Mouse (Mus musculus) urinary bladder, postnatal 10 days (tissue): ENCODE data around the gene Neurl1b.

Source experiments
- DNase-seq: peaks from one replicate; pipeline ENCODE4 v3.0.0; 2022; ENCODE audit warnings: low spot score

Gene Neurl1b

GRCm38 (mm10) chr17:26452371-26452972 lies 37.8 kb downstream of the Neurl1b start:
- DNase-seq = no peak

- DNase-seq = no peak
Observed at GRCm38 (mm10) chr17:26457506-26457905, 42.9 kb downstream of the Neurl1b start.

DNA sequence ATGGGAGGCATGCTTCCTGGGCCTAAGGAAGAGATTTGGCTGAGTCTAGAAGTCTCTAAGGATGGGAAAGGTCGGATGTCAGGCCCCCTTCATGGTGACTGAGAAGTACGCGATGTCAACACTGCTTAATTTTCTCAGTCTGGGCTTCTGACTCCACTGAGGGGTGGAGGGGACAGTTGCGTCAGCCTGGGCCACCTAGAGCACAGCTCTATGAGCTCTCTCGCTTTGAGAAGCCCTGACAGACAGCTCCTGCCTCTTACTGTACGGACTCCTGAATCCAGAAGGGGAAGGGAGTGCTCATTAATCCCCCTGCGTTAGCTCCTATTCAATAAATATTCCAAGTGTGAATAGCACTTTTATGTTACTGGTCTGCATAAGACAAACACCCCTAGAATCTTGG lies 43.4 kb downstream of the Neurl1b start:
- DNase-seq = no peak

DNA sequence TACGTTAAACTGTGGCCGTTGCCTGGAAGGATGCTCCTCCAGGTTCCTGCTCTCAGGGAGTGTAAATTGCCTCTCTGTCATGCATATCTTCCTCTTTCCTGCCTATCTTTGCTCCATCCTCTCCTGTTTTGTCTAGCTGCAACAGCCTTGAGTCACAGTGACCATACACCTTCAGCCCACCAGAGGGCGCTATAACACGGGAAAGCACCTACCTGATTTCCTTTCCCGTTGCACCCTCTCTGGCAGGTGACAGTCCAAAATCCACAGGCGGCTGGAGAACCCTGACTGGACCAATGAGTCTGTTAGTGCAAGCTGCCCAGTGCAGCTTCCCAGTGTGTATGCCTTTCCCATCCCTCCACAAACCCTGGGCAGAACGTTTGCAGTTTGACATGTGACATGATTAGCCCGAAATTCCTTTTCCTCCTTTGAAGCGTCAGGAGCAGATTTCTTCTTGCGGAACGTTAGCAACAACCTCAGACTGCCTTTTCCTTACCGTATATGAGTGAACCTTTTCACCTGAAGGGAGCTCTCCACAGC lies 48.1 kb downstream of the Neurl1b start:
- DNase-seq = no peak

DNA sequence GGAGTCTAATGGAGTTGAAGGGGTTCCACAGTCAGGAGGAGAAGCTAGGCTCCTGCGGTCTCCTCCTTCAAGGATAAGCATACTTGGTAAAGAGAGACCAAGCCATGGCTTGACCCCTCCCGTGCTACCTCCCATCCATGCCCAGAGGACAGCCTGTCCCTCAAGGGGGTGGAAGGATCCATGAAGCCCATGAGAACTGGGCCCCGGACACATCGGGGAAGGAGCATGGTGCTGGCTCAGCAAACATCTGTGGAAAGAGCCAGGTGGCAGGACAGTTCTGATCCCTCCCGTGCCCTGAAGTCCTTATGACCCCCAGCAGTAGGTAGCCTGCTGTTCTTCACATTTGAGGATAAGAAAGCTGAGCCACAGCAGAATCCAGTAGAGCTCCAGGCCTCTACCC lies 48.8 kb downstream of the Neurl1b start:
- DNase-seq = no peak

DNA sequence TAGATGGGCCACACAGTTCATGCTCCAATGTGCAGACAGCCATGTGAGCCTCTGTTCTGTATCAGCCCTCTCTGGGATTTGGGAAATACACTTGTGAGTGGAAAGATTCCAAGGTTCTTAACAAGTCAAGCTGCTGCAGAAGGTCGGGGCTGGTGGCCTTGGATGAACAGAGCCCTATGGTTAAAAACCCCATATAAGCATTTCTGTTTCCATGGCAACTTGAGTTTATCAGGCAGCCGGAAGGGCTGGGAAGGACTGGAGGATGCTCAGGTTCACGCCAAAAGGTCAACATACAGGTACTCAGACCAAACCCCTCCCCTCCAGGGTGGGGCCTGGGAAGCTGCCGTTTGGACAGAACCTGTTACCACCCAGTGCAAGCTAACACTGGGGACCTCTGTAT lies 49.4 kb downstream of the Neurl1b start:
- DNase-seq = no peak

DNA sequence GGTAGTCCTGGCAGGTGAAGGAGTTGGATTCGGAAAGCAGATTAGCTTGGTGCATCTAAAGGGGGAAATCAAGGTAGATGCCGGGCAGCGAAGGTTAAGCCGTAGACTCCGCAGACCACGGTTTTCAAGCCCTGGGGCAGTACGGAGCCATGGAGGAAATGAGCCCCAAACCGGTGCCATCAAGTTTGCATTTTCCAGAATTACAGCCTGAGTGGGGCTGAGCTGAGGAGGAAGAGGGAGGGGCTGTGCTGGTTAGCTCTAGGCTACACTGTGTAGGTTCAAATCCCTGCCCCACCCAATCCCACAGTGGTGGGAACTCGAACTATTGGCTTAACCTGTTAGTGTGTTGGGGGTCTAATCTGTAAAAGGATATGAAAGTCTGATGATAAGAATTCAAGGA lies 49.9 kb downstream of the Neurl1b start:
- no peak for DNase-seq

DNA sequence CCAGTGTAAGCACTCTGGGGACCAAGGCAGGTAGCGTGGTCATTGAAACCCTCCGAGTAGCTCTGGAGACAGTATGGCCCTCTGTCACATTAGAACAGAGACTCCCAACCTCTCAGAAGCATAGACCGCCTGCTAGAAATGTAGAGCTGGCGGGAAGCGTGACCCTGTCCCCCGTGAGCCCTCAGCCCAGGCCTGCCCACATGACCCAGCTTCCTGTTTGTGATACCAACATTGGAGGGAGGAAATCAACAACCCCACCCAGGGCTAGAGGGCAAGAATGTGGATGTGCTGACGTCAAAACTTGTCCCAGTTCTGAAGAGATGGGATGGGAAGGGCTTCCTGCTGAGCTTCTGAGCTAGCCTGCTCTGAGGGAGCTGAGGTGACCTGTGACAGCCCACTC lies 50.3 kb downstream of the Neurl1b start:
- no peak for DNase-seq

- no peak for DNase-seq
Observed at GRCm38 (mm10) chr17:26466741-26467150, 52.1 kb downstream of the Neurl1b start.

DNA sequence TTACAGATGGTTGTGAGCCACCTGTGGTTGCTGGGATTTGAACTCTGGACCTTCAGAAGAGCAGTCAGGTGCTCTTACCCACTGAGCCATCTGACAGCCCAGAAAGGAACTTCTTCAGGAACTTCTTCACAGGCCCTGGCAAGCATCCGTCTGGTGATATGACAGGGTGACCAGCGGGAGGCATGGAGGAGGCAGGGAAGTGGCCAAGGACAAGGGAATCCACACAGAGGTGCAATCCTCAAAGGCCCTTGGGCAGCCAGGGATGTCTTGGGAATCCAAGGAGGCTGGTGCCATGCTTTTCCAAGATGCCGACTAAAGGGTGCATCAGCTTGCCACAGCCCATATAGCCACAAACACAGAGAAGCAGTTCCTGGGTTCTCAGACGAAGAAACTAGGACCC lies 53.0 kb downstream of the Neurl1b start:
- no peak for DNase-seq

DNA sequence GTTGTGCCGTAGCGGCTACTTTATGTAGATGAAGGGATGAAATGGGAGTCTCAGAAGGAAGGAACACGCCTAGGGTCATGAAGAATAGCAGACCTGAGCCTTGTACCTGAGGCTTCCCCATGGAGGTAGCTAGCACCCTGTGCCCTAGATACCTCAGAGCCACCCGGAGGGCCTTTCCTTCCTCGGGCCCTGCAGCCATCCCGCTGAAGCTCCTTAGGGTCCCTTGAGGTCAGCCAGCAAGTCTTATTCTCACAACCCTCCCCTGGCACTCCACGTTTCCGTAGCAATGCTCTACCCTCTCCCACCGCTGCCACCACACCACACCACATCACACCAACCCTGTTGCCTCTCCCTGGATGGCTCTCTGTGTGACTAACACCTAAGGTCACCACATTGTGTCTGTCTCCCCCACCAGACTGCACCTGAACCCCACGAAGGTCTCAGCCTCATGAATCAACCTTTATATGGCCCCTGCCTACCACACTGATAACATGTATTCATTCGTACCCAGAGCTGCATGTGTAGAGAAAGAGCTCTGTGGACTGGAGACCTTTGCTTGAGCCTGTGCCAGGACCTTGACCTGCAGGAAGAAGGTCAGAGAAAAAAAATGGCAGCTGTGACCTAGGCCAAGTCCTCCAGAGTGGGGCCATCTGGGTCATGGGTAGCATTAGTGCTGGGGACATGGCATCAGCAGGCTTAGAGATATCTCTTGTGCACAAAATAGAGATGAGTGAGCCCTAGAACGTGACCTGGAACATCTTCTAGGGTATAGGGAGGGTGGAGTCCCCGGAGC lies 53.7 kb downstream of the Neurl1b start:
- no peak for DNase-seq

DNA sequence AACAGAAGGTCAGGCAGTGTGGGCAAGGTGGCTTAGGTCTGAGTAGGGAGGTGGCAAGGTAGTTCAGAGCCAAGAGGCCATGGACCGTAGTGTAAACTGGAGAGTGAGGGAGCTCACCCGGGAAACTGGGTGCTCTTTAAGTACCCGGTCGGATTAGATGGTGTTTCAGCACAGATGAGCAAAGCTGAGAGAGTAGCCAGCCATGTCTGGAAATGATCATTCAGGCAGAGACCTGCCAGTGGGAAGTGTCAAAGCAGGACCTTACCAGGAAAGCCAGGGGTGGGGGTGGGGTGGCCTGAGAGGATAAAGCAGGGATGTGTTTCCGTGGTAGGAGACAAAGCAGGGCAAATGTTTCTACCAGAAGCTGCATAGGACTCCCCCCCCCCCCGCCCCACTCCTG lies 62.2 kb downstream of the Neurl1b start:
- DNase-seq = no peak

GRCm38 (mm10) chr17:26478672-26479071 lies 64.0 kb downstream of the Neurl1b start:
- no peak for DNase-seq

DNA sequence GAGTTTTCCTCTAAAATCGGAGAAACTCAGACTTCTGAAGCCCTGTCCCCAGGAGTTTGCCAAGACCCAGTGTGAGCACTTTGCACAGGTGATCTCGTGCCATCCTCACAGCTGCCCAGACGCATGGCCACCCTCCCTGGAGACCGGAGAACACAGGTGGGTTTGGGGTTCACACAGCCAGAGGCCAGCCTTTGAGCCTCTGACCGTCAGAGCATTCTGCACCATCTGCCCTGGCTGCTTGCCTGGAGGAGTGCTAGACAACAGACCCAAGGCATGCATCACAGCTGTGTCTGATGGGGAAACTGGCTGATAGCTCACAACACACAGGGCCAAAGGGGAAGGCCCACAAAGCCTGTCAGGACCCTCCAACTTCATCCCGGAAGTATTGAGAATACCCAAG lies 65.0 kb downstream of the Neurl1b start:
- no peak for DNase-seq

DNA sequence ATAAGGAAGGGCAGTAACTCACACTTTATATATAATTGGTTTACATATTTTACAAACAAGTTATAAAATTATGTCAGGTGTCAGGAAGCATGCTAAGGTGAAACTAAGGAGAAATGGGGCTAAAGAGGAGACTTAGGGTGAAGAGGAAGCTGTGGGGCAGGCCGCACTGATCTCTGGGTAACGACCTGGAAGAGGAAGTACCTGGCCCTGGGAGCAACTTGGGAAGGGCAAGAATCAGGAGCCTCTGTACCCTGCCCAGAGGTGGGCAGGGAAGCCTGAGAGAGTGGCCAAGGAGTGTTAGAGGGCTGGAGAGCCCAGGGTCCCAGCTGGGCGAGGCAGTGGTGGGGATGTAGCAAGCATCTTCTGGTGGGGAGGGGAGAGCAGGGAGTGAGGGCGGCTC lies 66.3 kb downstream of the Neurl1b start:
- DNase-seq = no peak

GRCm38 (mm10) chr17:26484626-26485421 lies 70.2 kb downstream of the Neurl1b start:
- DNase-seq = no peak

- no peak for DNase-seq
Observed at GRCm38 (mm10) chr17:26487266-26487665, 72.6 kb downstream of the Neurl1b start.

DNA sequence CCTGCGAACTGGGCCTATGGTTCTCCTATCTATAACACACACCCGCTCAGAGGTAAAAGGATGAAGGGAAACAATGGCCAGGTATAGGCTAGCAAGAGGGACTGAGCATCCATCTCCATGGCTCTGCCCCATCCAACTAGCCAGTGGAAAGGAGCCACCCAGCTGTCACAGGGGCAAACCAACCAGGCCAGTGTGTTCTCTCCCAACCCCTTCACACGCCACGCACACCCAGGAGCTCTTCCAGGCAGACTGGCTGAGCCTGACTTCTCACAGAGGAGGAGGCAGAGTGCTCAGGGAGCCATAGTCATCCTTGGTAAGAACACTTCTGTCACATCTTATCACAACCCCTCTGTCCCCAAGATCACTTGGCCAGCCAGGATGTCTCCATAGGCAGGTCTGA lies 73.3 kb downstream of the Neurl1b start:
- DNase-seq = no peak

GRCm38 (mm10) chr17:26488711-26489403 lies 74.2 kb downstream of the Neurl1b start:
- DNase-seq = no peak

- DNase-seq = no peak
Observed at GRCm38 (mm10) chr17:26490072-26490471, 75.4 kb downstream of the Neurl1b start.

- no peak for DNase-seq
Observed at GRCm38 (mm10) chr17:26490910-26491309, 76.3 kb downstream of the Neurl1b start.

GRCm38 (mm10) chr17:26492246-26492645 lies 77.6 kb downstream of the Neurl1b start:
- DNase-seq = no peak
